Mouse (Mus musculus): ENCODE data around the gene Dnajc21. TPM values are rescaled to one million over a fixed set of nuclear protein-coding genes. Genes with fewer than 3 reads are reported as not detected.

Gene Dnajc21
- polyA plus RNA-seq (2017; shearing (Covaris generic)), result 4.6 TPM

DNA sequence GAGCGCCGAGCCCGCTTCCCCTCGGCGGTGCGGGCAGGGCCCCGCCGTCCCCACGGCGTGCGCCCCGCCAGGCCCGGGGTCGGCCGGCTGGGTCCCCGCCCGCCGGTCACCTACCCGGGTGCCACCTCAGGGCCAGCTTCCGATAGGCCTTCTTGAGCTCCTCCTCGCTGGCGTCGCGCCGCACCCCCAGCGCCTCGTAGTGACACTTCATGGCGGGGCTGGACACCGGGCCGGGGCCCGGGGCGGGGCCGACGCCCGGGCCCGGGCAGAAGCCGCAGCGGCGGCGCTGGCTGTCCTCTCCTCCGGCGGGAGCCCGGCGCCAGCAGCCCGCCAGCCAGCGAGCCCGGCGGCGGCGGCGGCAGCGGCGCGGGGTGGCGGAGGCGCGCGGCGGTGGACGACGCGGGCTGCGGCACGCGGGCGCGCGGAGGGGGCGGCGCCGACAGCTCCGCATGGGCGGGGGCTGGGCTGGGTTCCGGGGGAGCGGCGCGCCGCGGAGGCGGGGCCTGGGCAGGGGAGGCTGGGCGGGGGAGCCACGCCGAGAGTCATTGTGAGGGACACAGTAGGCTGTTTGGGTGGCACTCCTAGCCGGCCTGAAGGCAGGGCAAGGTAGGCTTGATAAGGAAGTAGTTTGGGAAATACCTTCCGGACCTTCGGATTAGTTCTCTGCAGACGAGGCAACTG lies at the start of gene Dnajc21:
Gene Dnajc21, minus strand, starts transcription at position 366 of the 681 bp plus-strand sequence.

DNA sequence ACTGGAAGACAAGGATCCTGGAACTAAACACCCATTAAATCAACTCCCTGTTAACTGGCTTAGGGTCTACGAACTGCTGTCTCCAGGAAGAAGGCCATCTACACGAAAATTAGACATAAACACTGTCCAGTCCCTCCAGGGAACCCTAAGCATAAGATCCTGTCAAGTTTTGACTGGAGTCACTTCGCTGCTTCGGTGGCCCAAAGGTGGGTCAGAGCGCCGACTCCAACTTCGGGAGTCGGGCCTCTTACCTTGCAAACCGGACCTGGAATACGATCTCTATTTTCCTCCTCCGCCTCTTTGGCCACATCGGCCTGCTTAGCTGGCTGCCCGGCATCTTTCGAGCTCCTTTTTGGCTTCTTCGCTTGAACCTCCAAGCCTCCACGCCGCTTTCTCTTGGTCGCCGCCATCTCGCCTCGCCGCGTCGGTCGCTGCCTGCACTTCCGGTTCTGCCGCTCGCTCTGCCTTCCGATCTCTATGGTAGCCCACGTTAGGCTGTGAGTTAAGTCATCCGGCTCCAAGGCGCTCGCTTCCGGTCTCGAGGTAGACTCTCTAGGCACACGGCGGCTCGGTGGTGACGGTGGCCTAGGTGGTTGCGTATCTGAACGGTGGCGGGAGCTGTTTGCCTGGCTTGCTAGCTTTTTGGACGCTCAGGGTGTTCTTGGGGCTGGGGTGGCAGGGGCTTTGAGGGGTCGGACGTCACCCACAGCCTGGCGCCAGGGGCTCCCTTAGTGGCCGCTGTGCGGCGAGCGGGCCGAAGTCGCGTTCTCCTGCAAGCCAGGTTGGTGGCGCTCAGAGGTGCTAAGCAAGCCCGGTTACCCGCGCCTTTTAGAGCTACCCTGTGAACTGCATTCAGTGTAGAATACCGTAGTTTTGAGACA lies 15.4 kb upstream of the Dnajc21 start, which contains the start of the genes Brix1 and Rad1:
Gene Brix1, minus strand, starts transcription at position 464 of the 881 bp plus-strand sequence.
Gene Rad1, plus strand, starts transcription at position 535 of the 881 bp plus-strand sequence.

Other genes with a start within 250 kb of the Dnajc21 start
- not detected for gene Gm21973, start 145.1 kb downstream of the Dnajc21 start, polyA plus RNA-seq (2017; shearing (Covaris generic))
- gene Agxt2, start 112.0 kb downstream of the Dnajc21 start, polyA plus RNA-seq (2017; shearing (Covaris generic)), result not detected
- gene Brix1, start 15.4 kb upstream of the Dnajc21 start, polyA plus RNA-seq (2017; shearing (Covaris generic)), result 127 TPM
- gene Rad1, start 15.5 kb upstream of the Dnajc21 start, polyA plus RNA-seq (2017; shearing (Covaris generic)), result 53.0 TPM
- gene Ttc23l, start 88.2 kb upstream of the Dnajc21 start, polyA plus RNA-seq (2017; shearing (Covaris generic)), result not detected
- 2.1 TPM for gene Rai14, start 244.1 kb upstream of the Dnajc21 start, polyA plus RNA-seq (2017; shearing (Covaris generic))

All from inflammation-experienced regulatory T-cells, adult 16 weeks (primary cell).